Mouse (Mus musculus): ENCODE results near the gene Dcaf6.

- TF ChIP-seq CTCF (IDR thresholded peaks at IDR 0.05; ENCODE audit: extremely low read depth, insufficient read depth, low read length) (no peak), POLR2A (IDR thresholded peaks at IDR 0.05; ENCODE audit: extremely low read depth, insufficient read depth, low read length) (no peak)
Observed at GRCm38 (mm10) chr1:165438289-165439021, 21.8 kb downstream of the Dcaf6 start.
